Mouse (Mus musculus) mature B cell (primary cell): ENCODE measurements at regions not wholly inside any gene's neighbourhood (a gene's known extent, or its start where the extent isn't known, plus 50 kb on each side); places are given as distances from the start of the nearest gene placed in this dataset.
"Not testable (repeated sequence)": the region's sequence is repeated elsewhere in the genome, so short reads cannot be mapped to it uniquely, and the experiment has no call there.

ENCODE experiments used
- in situ Hi-C: fragments of 300-500 bp; cut with MboI; formaldehyde crosslinking; loops from 2 replicates; pipeline ENCODE4 v1.14.3; 2019

- in situ Hi-C loops, result not testable (repeated sequence)
These were observed 70.5 kb upstream of the Rad23b start for GRCm38 (mm10) chr4:55279351-55279750.

- in situ Hi-C loops, result no loop called here
These were observed 69.1 kb upstream of the Rad23b start for GRCm38 (mm10) chr4:55280706-55281105.

GRCm38 (mm10) chr4:55281486-55282096 is 68.3 kb upstream of the Rad23b start:
- in situ Hi-C loops, result no loop called here

- in situ Hi-C loops, result no loop called here
These were observed 67.4 kb upstream of the Rad23b start for GRCm38 (mm10) chr4:55282474-55282873.

GRCm38 (mm10) chr4:55284722-55285225 is 65.1 kb upstream of the Rad23b start:
- in situ Hi-C loops, result no loop called here

- in situ Hi-C loops, result no loop called here
These were observed 64.2 kb upstream of the Rad23b start for GRCm38 (mm10) chr4:55285641-55286040.

GRCm38 (mm10) chr4:55288456-55288855 is 61.4 kb upstream of the Rad23b start:
- in situ Hi-C loops, result no loop called here

GRCm38 (mm10) chr4:55292277-55292676 is 57.6 kb upstream of the Rad23b start:
- in situ Hi-C loops, result no loop called here

GRCm38 (mm10) chr4:55292701-55293100 is 57.1 kb upstream of the Rad23b start:
- in situ Hi-C loops, result no loop called here

- in situ Hi-C loops, result no loop called here
These were observed 56.3 kb upstream of the Rad23b start for GRCm38 (mm10) chr4:55293347-55294079.

- in situ Hi-C loops, result no loop called here
These were observed 55.6 kb upstream of the Rad23b start for GRCm38 (mm10) chr4:55294255-55294687.

GRCm38 (mm10) chr4:55297841-55298240 is 52.0 kb upstream of the Rad23b start:
- in situ Hi-C loops, result no loop called here
